In genomic region chr16:96819649-96820048, GRCm38 (mm10) we compare ENCODE assay signal across 8 mouse cellular contexts.
DNase-seq lines count a peak whose midpoint lies in the region; ATAC-seq and TF ChIP-seq lines count a peak whose summit lies in the region.

No protein-coding gene starts in this region.

- ATAC-seq in embryonic facial prominence, embryonic 12.5 days (ENCODE audit: insufficient number of reproducible peaks, insufficient read depth, low FRiP score, low TSS enrichment), result 0 out of 2 replicates have a peak, but pooled peaks have one; percentile 52
- peak; percentile 52 for ATAC-seq in lung, postnatal 0 days

- H3K4me2 ChIP-seq in embryonic facial prominence, embryonic 12.5 days (replicated peaks), result no peak overlapping the region
- no peak overlapping the region for H3K4me2 ChIP-seq in lung, postnatal 0 days (replicated peaks; ENCODE audit: low read depth, low read length)

- no peak overlapping the region for H3K4me3 ChIP-seq in embryonic facial prominence, embryonic 12.5 days
- H3K4me3 ChIP-seq in lung, postnatal 0 days (ENCODE audit: low read depth, low read length), result no peak overlapping the region

- no peak for TF ChIP-seq EP300 in lung, postnatal 0 days (IDR thresholded peaks at IDR 0.05)

- TF ChIP-seq CTCF in lung, postnatal 0 days (IDR thresholded peaks at IDR 0.05), result peak; percentile 87

- peak; percentile 62 for DNase-seq in CD4-positive, CD25-positive, alpha-beta regulatory T cell, adult 2 months (ENCODE audit: low read depth, low spot score)
- peak; percentile 77 to 80 for DNase-seq in adrenal gland, postnatal 36 days
- DNase-seq in heart, postnatal 4 days, result peak; percentile 79
- peak; percentile 46 for DNase-seq in layer of hippocampus, adult 9-10 months (ENCODE audit: low spot score)
- DNase-seq in lung, postnatal 0 days (ENCODE audit: low spot score), result peak; percentile 84
- peak; percentile 41 for DNase-seq in ovary, postnatal 14 days (ENCODE audit: low spot score)
- peak; percentile 7 to 51 for DNase-seq in thymus, postnatal 10 days (ENCODE audit: low spot score in 2 of 2)

- H3K9me3 ChIP-seq in embryonic facial prominence, embryonic 12.5 days, result no peaks in the 10 kb centered on the region
- no peaks in the 10 kb centered on the region for H3K9me3 ChIP-seq in lung, postnatal 0 days (ENCODE audit: low read length)

- H3K36me3 ChIP-seq in embryonic facial prominence, embryonic 12.5 days, result no peaks in the 10 kb centered on the region
- H3K36me3 ChIP-seq in lung, postnatal 0 days (ENCODE audit: insufficient read depth, low read length), result no peaks in the 10 kb centered on the region

- no peaks in the 10 kb centered on the region for H3K4me1 ChIP-seq in embryonic facial prominence, embryonic 12.5 days
- H3K4me1 ChIP-seq in lung, postnatal 0 days (ENCODE audit: insufficient read depth, low read depth, low read length), result no peaks in the 10 kb centered on the region

- H3K9ac ChIP-seq in embryonic facial prominence, embryonic 12.5 days, result no peak overlapping the region
- H3K9ac ChIP-seq in lung, postnatal 0 days (replicated peaks; ENCODE audit: low read depth), result no peak overlapping the region

- H3K27ac ChIP-seq in embryonic facial prominence, embryonic 12.5 days, result no peak overlapping the region
- no peak overlapping the region for H3K27ac ChIP-seq in lung, postnatal 0 days (ENCODE audit: low read length)

- WGBS in embryonic facial prominence, embryonic 12.5 days, result 23% methylated on average over 16 of the region's 16 CpGs
- WGBS in lung, postnatal 0 days, result 26% methylated on average over 16 of the region's 16 CpGs

- H3K27me3 ChIP-seq in embryonic facial prominence, embryonic 12.5 days, result no peaks in the 10 kb centered on the region
- H3K27me3 ChIP-seq in lung, postnatal 0 days (replicated peaks; ENCODE audit: insufficient read depth, low read length), result no peaks in the 10 kb centered on the region

Comparison
In these comparisons a context has a peak if more than half of its experiments do, and no peak if none do; other contexts are left out.
1. DNase-seq: peak in every context shown above with its lines; median percentile 84 in lung, postnatal 0 days; 79 in heart, postnatal 4 days; 78 in adrenal gland, postnatal 36 days; 62 in CD4-positive, CD25-positive, alpha-beta regulatory T cell, adult 2 months; 46 in layer of hippocampus, adult 9-10 months; 41 in ovary, postnatal 14 days; 29 in thymus, postnatal 10 days.